Mouse (Mus musculus) cerebellum, adult 11-12 months (tissue): Measurements from ENCODE around the gene 1110002E22Rik.

Experiments used
- DNase-seq: peaks from one replicate; pipeline ENCODE4 v3.0.0; 2022

1110002E22Rik gene

GRCm38 (mm10) chr3:138064732-138065645 lies at the start of gene 1110002E22Rik:
Gene 1110002E22Rik (plus strand): TSS chr3:138065052.
- DNase-seq = no peak

- DNase-seq = no peak
Measured at GRCm38 (mm10) chr3:138016810-138017209, 48.0 kb upstream of the 1110002E22Rik start.

- no peak for DNase-seq
Measured at GRCm38 (mm10) chr3:138022003-138022402, 42.8 kb upstream of the 1110002E22Rik start.

- DNase-seq = no peak
Measured at GRCm38 (mm10) chr3:138022651-138023050, 42.2 kb upstream of the 1110002E22Rik start.

GRCm38 (mm10) chr3:138026286-138026685 lies 38.6 kb upstream of the 1110002E22Rik start:
- peak; percentile 94 for DNase-seq

GRCm38 (mm10) chr3:138027575-138028362 lies 37.1 kb upstream of the 1110002E22Rik start:
- DNase-seq = no peak

GRCm38 (mm10) chr3:138029351-138029750 lies 35.5 kb upstream of the 1110002E22Rik start:
- DNase-seq = peak; percentile 86

GRCm38 (mm10) chr3:138030563-138030962 lies 34.3 kb upstream of the 1110002E22Rik start:
- no peak for DNase-seq

- no peak for DNase-seq
Measured at GRCm38 (mm10) chr3:138033986-138034385, 30.9 kb upstream of the 1110002E22Rik start.

GRCm38 (mm10) chr3:138040938-138041337 lies 23.9 kb upstream of the 1110002E22Rik start:
- DNase-seq = no peak

GRCm38 (mm10) chr3:138041591-138042301 lies 23.1 kb upstream of the 1110002E22Rik start:
- DNase-seq = no peak

GRCm38 (mm10) chr3:138043316-138043715 lies 21.5 kb upstream of the 1110002E22Rik start:
- no peak for DNase-seq

GRCm38 (mm10) chr3:138049555-138049954 lies 15.3 kb upstream of the 1110002E22Rik start:
- no peak for DNase-seq

- DNase-seq = no peak
Measured at GRCm38 (mm10) chr3:138050772-138051171, 14.1 kb upstream of the 1110002E22Rik start.

- no peak for DNase-seq
Measured at GRCm38 (mm10) chr3:138051431-138051830, 13.4 kb upstream of the 1110002E22Rik start.

- no peak for DNase-seq
Measured at GRCm38 (mm10) chr3:138053969-138054368, 10.9 kb upstream of the 1110002E22Rik start.

GRCm38 (mm10) chr3:138056976-138057375 lies 7.9 kb upstream of the 1110002E22Rik start:
- DNase-seq = no peak

GRCm38 (mm10) chr3:138058226-138058625 lies 6.6 kb upstream of the 1110002E22Rik start:
- no peak for DNase-seq

- no peak for DNase-seq
Measured at GRCm38 (mm10) chr3:138060429-138060828, 4.4 kb upstream of the 1110002E22Rik start.

- DNase-seq = no peak
Measured at GRCm38 (mm10) chr3:138061205-138061911, 3.5 kb upstream of the 1110002E22Rik start.

GRCm38 (mm10) chr3:138062673-138063072 lies 2.2 kb upstream of the 1110002E22Rik start:
- no peak for DNase-seq

GRCm38 (mm10) chr3:138063731-138064329 lies 1.0 kb upstream of the 1110002E22Rik start:
- no peak for DNase-seq
